Mouse (Mus musculus): ENCODE data around the gene Ap5b1.

- TF ChIP-seq CTCF (IDR thresholded peaks at IDR 0.05; ENCODE audit: low read depth) (no peak), EP300 (IDR thresholded peaks at IDR 0.05; ENCODE audit: low read depth) (peak; percentile 66)
Measured at GRCm38 (mm10) chr19:5612762-5613411, 45.1 kb downstream of the Ap5b1 start.
